Mouse (Mus musculus) cerebellum, adult 2 months (tissue): Measurements from ENCODE around the gene Upp2.

ENCODE experiments used
- CTCF ChIP-seq: fragments of 200-500 bp; IDR thresholded peaks from 2 replicates; pipeline ENCODE4 v1.5.1; 2011; ENCODE audit warnings: low read depth, mild to moderate bottlenecking, control low read depth, low read length, moderate library complexity, borderline replicate concordance; ENCODE audit not compliant: insufficient read depth
- POLR2A ChIP-seq: fragments of 200-500 bp; IDR thresholded peaks from 2 replicates; pipeline ENCODE4 v1.6.1; 2011; ENCODE audit warnings: low read length, control low read depth, borderline replicate concordance; ENCODE audit not compliant: insufficient read depth

DNA sequence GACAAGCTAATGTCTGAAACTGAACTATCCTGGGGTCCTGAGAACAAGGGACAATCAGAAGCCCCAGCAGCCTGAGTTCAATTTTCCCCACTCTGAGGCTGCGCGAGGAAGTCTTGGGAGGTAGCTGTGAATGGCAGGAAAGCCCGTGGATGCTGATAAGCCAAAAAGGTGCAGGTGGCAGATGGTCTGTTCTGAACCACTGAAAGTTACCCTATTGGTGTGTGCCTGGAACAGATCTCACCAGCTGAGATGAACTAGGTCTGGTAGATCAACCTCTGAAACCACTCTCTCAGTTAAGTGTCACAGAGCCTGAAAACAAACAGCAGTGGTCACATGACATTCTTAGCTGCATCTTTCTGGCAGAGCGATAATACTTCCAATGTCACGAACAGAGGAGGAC is 232.5 kb downstream of the Upp2 start:
- TF ChIP-seq CTCF = no peak
- TF ChIP-seq POLR2A = no peak
